Mouse (Mus musculus) lung, postnatal 4 days (tissue): ENCODE measurements around the gene Gtf2h4.
A peak's percentile ranks its signal among the peaks of the same experiment; 100 is the strongest.

ENCODE experiments used
- DNase-seq, 2 experiments: peaks; one replicate each; pipeline ENCODE4 v3.0.0; 2021

The Gtf2h4 gene

GRCm38 (mm10) chr17:35673416-35674035 lies at the start of gene Gtf2h4:
Gtf2h4 (minus strand) TSS chr17:35673739.
- peak; percentile 86 to 92 for DNase-seq

GRCm38 (mm10) chr17:35721676-35722075 lies 48.1 kb upstream of the Gtf2h4 start:
- no peak for DNase-seq

- DNase-seq = peak; percentile 64 to 88
These were observed 46.8 kb upstream of the Gtf2h4 start for GRCm38 (mm10) chr17:35720340-35720727.

- peak in 1 of 2 experiments; percentile 58 for DNase-seq
These were observed 46.2 kb upstream of the Gtf2h4 start for GRCm38 (mm10) chr17:35719616-35720339.

- no peak for DNase-seq
These were observed 43.5 kb upstream of the Gtf2h4 start for GRCm38 (mm10) chr17:35717080-35717479.

GRCm38 (mm10) chr17:35716114-35716513 lies 42.6 kb upstream of the Gtf2h4 start:
- no peak for DNase-seq

GRCm38 (mm10) chr17:35710705-35711347 lies 37.3 kb upstream of the Gtf2h4 start:
- no peak for DNase-seq

- DNase-seq = no peak
These were observed 35.1 kb upstream of the Gtf2h4 start for GRCm38 (mm10) chr17:35708611-35709010.

GRCm38 (mm10) chr17:35707929-35708328 lies 34.4 kb upstream of the Gtf2h4 start:
- no peak for DNase-seq

GRCm38 (mm10) chr17:35705836-35706235 lies 32.3 kb upstream of the Gtf2h4 start:
- DNase-seq = peak in 1 of 2 experiments; percentile 67

GRCm38 (mm10) chr17:35704621-35705464 lies 31.3 kb upstream of the Gtf2h4 start, which contains the start of gene Ddr1:
Ddr1 (minus strand) TSS chr17:35704621.
- peak in 1 of 2 experiments; percentile 37 for DNase-seq

GRCm38 (mm10) chr17:35703751-35704271 lies 30.3 kb upstream of the Gtf2h4 start:
- DNase-seq = no peak

GRCm38 (mm10) chr17:35703065-35703464 lies 29.5 kb upstream of the Gtf2h4 start:
- no peak for DNase-seq

GRCm38 (mm10) chr17:35702605-35703004 lies 29.1 kb upstream of the Gtf2h4 start:
- no peak for DNase-seq

GRCm38 (mm10) chr17:35701978-35702461 lies 28.5 kb upstream of the Gtf2h4 start:
- DNase-seq = peak; percentile 61 to 78

- peak in 1 of 2 experiments; percentile 27 for DNase-seq
These were observed 27.9 kb upstream of the Gtf2h4 start for GRCm38 (mm10) chr17:35701203-35701977.

- DNase-seq = peak; percentile 78 to 92
These were observed 26.9 kb upstream of the Gtf2h4 start for GRCm38 (mm10) chr17:35700371-35700961.

GRCm38 (mm10) chr17:35699919-35700318 lies 26.4 kb upstream of the Gtf2h4 start:
- peak; percentile 76 to 89 for DNase-seq

GRCm38 (mm10) chr17:35698501-35698883 lies 25.0 kb upstream of the Gtf2h4 start:
- no peak for DNase-seq

- peak in 1 of 2 experiments; percentile 22 for DNase-seq
These were observed 24.4 kb upstream of the Gtf2h4 start for GRCm38 (mm10) chr17:35697759-35698500.

- DNase-seq = no peak
These were observed 23.9 kb upstream of the Gtf2h4 start for GRCm38 (mm10) chr17:35697429-35697758.
